Mouse (Mus musculus) heart, embryonic 15.5 days (tissue): ENCODE measurements around the gene Nr5a2. TPM values are rescaled to one million over a fixed set of nuclear protein-coding genes. Genes with fewer than 3 reads are reported as not detected.

ENCODE experiments used
- ATAC-seq: fragments of 200-750 bp; cut with Nextera tagmentation; replicated peaks from 2 replicates; pipeline ENCODE4 v1.8.0; 2017; ENCODE audit warnings: low read depth, moderate TSS enrichment; ENCODE audit not compliant: insufficient number of reproducible peaks, insufficient read depth, low FRiP score
- H3K27ac ChIP-seq: fragments of 300-500 bp; sonication (generic); 2 replicates; pipeline ENCODE4 v1.5.1; 2015; ENCODE audit warnings: mild to moderate bottlenecking, inconsistent platforms
- H3K27me3 ChIP-seq: fragments of 300-500 bp; sonication (generic); 2 replicates; pipeline ENCODE4 v1.6.1; 2015; ENCODE audit warnings: inconsistent platforms
- H3K36me3 ChIP-seq: fragments of 300-500 bp; sonication (generic); 2 replicates; pipeline ENCODE4 v1.6.1; 2015; ENCODE audit warnings: mild to moderate bottlenecking, inconsistent platforms
- H3K4me1 ChIP-seq: fragments of 300-500 bp; sonication (generic); replicated peaks from 2 replicates; pipeline ENCODE4 v1.6.1; 2015; ENCODE audit warnings: inconsistent platforms
- H3K4me2 ChIP-seq: fragments of 300-500 bp; sonication (generic); 2 replicates; pipeline ENCODE4 v1.6.1; 2015; ENCODE audit warnings: inconsistent platforms, mild to moderate bottlenecking, moderate library complexity
- H3K4me3 ChIP-seq: fragments of 300-500 bp; sonication (generic); 2 replicates; pipeline ENCODE4 v1.5.1; 2015; ENCODE audit warnings: mild to moderate bottlenecking, inconsistent platforms
- H3K9ac ChIP-seq: fragments of 300-500 bp; sonication (generic); 2 replicates; pipeline ENCODE4 v1.6.1; 2015; ENCODE audit warnings: mild to moderate bottlenecking, inconsistent platforms
- H3K9me3 ChIP-seq: fragments of 300-500 bp; sonication (generic); replicated peaks from 2 replicates; pipeline ENCODE4 v1.6.1; 2016; ENCODE audit warnings: inconsistent platforms
- WGBS: fragments of 180-500 bp; shearing (Covaris S2); methylation state at CpG from one replicate; pipeline ENCODE4 v1.1.7; 2015; ENCODE audit warnings: mixed read lengths; 5-methylcytosine and 5-hydroxymethylcytosine counted together
- polyA plus RNA-seq: library from polyadenylated mRNA; unstranded; fragments of >200 nt; fragmentation: Nextera tagmentation; extraction: Ambion mirVana; gene quantifications from 2 replicates; pipeline ENCODE4 v1.2.1, GENCODE M21; 2015

The Nr5a2 gene
- polyA plus RNA-seq, 1 experiment from 2014 or later: 0.30 TPM

- ATAC-seq: no peak
- Histone ChIP-seq H3K4me2 (no peak overlapping the region), H3K9me3 (no peaks in the 10 kb centered on the region), H3K9ac (no peak overlapping the region), H3K4me3 (no peak overlapping the region), H3K27ac (no peak overlapping the region), H3K36me3 (no peaks in the 10 kb centered on the region), H3K27me3 (peaks cover 33% of the 10 kb centered on the region), H3K4me1 (peaks cover 13% of the 10 kb centered on the region; the same call in 1 of the 2 replicates)
- 73% methylated on average over 1 of the region's 1 CpGs for WGBS
These were observed 757 bp downstream of the Nr5a2 start for GRCm38 (mm10) chr1:136959491-136959890.

GRCm38 (mm10) chr1:136958666-136959065 lies 1.6 kb downstream of the Nr5a2 start:
- H3K4me2 ChIP-seq: no peak overlapping the region
- H3K27me3 ChIP-seq: peaks cover 41% of the 10 kb centered on the region
- no peaks in the 10 kb centered on the region for H3K9me3 ChIP-seq
- H3K9ac ChIP-seq: no peak overlapping the region
- H3K36me3 ChIP-seq: no peaks in the 10 kb centered on the region
- no peak overlapping the region for H3K4me3 ChIP-seq
- ATAC-seq: no peak
- H3K27ac ChIP-seq: no peak overlapping the region
- H3K4me1 ChIP-seq: peaks cover 13% of the 10 kb centered on the region; the same call in 1 of the 2 replicates
- 17% methylated on average over 9 of the region's 9 CpGs for WGBS

- no peak overlapping the region for H3K4me2 ChIP-seq
- ATAC-seq: no peak
- H3K9me3 ChIP-seq: no peaks in the 10 kb centered on the region
- no peak overlapping the region for H3K4me3 ChIP-seq
- no peak overlapping the region for H3K9ac ChIP-seq
- H3K27me3 ChIP-seq: peaks cover 44% of the 10 kb centered on the region
- no peak overlapping the region for H3K27ac ChIP-seq
- WGBS: 2% methylated on average over 10 of the region's 13 CpGs
- peaks cover 16% of the 10 kb centered on the region; the same call in 1 of the 2 replicates for H3K4me1 ChIP-seq
- no peaks in the 10 kb centered on the region for H3K36me3 ChIP-seq
These were observed 2.1 kb downstream of the Nr5a2 start for GRCm38 (mm10) chr1:136958185-136958584.

GRCm38 (mm10) chr1:136957696-136958095 lies 2.6 kb downstream of the Nr5a2 start:
- no peak for ATAC-seq
- Histone ChIP-seq H3K27me3 (peaks cover 49% of the 10 kb centered on the region), H3K9me3 (no peaks in the 10 kb centered on the region), H3K9ac (no peak overlapping the region), H3K4me3 (no peak overlapping the region), H3K36me3 (no peaks in the 10 kb centered on the region), H3K4me2 (no peak overlapping the region), H3K27ac (no peak overlapping the region), H3K4me1 (peaks cover 21% of the 10 kb centered on the region)
- 40% methylated on average over 8 of the region's 8 CpGs for WGBS

- ATAC-seq: no peak
- H3K36me3 ChIP-seq: no peaks in the 10 kb centered on the region
- H3K9me3 ChIP-seq: no peaks in the 10 kb centered on the region
- H3K4me2 ChIP-seq: no peak overlapping the region
- H3K9ac ChIP-seq: no peak overlapping the region
- H3K4me3 ChIP-seq: no peak overlapping the region
- WGBS: 49% methylated on average over 3 of the region's 3 CpGs
- no peak overlapping the region for H3K27ac ChIP-seq
- peaks cover 82% of the 10 kb centered on the region for H3K27me3 ChIP-seq
- peaks cover 32% of the 10 kb centered on the region for H3K4me1 ChIP-seq
These were observed 6.1 kb downstream of the Nr5a2 start for GRCm38 (mm10) chr1:136954108-136954494.

- no peak overlapping the region for H3K27ac ChIP-seq
- H3K9me3 ChIP-seq: no peaks in the 10 kb centered on the region
- WGBS: 12% methylated on average over 15 of the region's 15 CpGs
- no peak for ATAC-seq
- H3K9ac ChIP-seq: no peak overlapping the region
- H3K36me3 ChIP-seq: no peaks in the 10 kb centered on the region
- peak overlapping the region; percentile 48; the same call in 1 of the 2 replicates for H3K4me3 ChIP-seq
- peak overlapping the region; percentile 80 for H3K4me2 ChIP-seq
- H3K27me3 ChIP-seq: peaks cover 81% of the 10 kb centered on the region
- peaks cover 33% of the 10 kb centered on the region for H3K4me1 ChIP-seq
These were observed 6.7 kb downstream of the Nr5a2 start for GRCm38 (mm10) chr1:136953444-136954107.

- H3K36me3 ChIP-seq: no peaks in the 10 kb centered on the region
- H3K4me2 ChIP-seq: peak overlapping the region; percentile 80
- peaks cover 88% of the 10 kb centered on the region for H3K27me3 ChIP-seq
- under 1% methylated on average over 38 of the region's 39 CpGs for WGBS
- H3K4me3 ChIP-seq: peak overlapping the region; percentile 48
- H3K27ac ChIP-seq: no peak overlapping the region
- no peak for ATAC-seq
- H3K4me1 ChIP-seq: peaks cover 36% of the 10 kb centered on the region
- no peaks in the 10 kb centered on the region for H3K9me3 ChIP-seq
- H3K9ac ChIP-seq: peak overlapping the region; percentile 40
These were observed 7.5 kb downstream of the Nr5a2 start for GRCm38 (mm10) chr1:136952609-136953311.

GRCm38 (mm10) chr1:136951946-136952531 lies 8.2 kb downstream of the Nr5a2 start:
- H3K9me3 ChIP-seq: no peaks in the 10 kb centered on the region
- H3K27me3 ChIP-seq: peaks cover 93% of the 10 kb centered on the region
- 4% methylated on average over 21 of the region's 21 CpGs for WGBS
- ATAC-seq: no peak
- peak overlapping the region; percentile 80 for H3K4me2 ChIP-seq
- H3K36me3 ChIP-seq: no peaks in the 10 kb centered on the region
- peaks cover 40% of the 10 kb centered on the region for H3K4me1 ChIP-seq
- H3K27ac ChIP-seq: no peak overlapping the region
- peak overlapping the region; percentile 48 for H3K4me3 ChIP-seq
- no peak overlapping the region for H3K9ac ChIP-seq

GRCm38 (mm10) chr1:136951155-136951650 lies 9.0 kb downstream of the Nr5a2 start:
- WGBS: 45% methylated on average over 3 of the region's 3 CpGs
- no peaks in the 10 kb centered on the region for H3K36me3 ChIP-seq
- ATAC-seq: no peak
- H3K27ac ChIP-seq: no peak overlapping the region
- H3K9ac ChIP-seq: no peak overlapping the region
- peaks cover 91% of the 10 kb centered on the region for H3K27me3 ChIP-seq
- H3K9me3 ChIP-seq: no peaks in the 10 kb centered on the region
- no peak overlapping the region for H3K4me3 ChIP-seq
- H3K4me2 ChIP-seq: no peak overlapping the region
- H3K4me1 ChIP-seq: peaks cover 43% of the 10 kb centered on the region

GRCm38 (mm10) chr1:136949323-136949741 lies 10.9 kb downstream of the Nr5a2 start:
- Histone ChIP-seq H3K27me3 (peaks cover 91% of the 10 kb centered on the region), H3K4me1 (peaks cover 48% of the 10 kb centered on the region), H3K27ac (no peak overlapping the region), H3K4me2 (peak overlapping the region; percentile 96), H3K9me3 (no peaks in the 10 kb centered on the region), H3K9ac (0 out of 2 replicates have a peak overlapping the region, but pooled peaks have one; percentile 32), H3K4me3 (peak overlapping the region; percentile 57), H3K36me3 (no peaks in the 10 kb centered on the region)
- 6% methylated on average over 12 of the region's 12 CpGs for WGBS
- ATAC-seq: peak; percentile 12; the same call in 1 of the 2 replicates

GRCm38 (mm10) chr1:136948511-136949275 lies 11.6 kb downstream of the Nr5a2 start:
- peak; percentile 65 for ATAC-seq
- under 1% methylated on average over 61 of the region's 61 CpGs for WGBS
- H3K9ac ChIP-seq: peak overlapping the region; percentile 32
- peaks cover 88% of the 10 kb centered on the region for H3K27me3 ChIP-seq
- H3K4me2 ChIP-seq: peak overlapping the region; percentile 96
- H3K4me3 ChIP-seq: peak overlapping the region; percentile 57
- no peaks in the 10 kb centered on the region for H3K36me3 ChIP-seq
- H3K9me3 ChIP-seq: no peaks in the 10 kb centered on the region
- H3K27ac ChIP-seq: no peak overlapping the region
- H3K4me1 ChIP-seq: peaks cover 48% of the 10 kb centered on the region
